Mouse (Mus musculus) thymus, adult 2 months (tissue): ENCODE data around the gene Nuak2. TPM values are rescaled to one million over a fixed set of nuclear protein-coding genes. Genes with fewer than 3 reads are reported as not detected.

Experiments used
- DNase-seq: peaks from one replicate; pipeline ENCODE4 v3.0.0; 2021
- H3K27ac ChIP-seq: fragments of 200-500 bp; 2 replicates; pipeline ENCODE4 v1.5.1; 2012; ENCODE audit warnings: low read length, control low read depth; ENCODE audit not compliant: control insufficient read depth, insufficient read depth
- H3K27me3 ChIP-seq: fragments of 200-500 bp; 2 replicates; pipeline ENCODE4 v1.6.1; 2012; ENCODE audit warnings: mild to moderate bottlenecking, low read length, moderate library complexity, mixed read lengths; ENCODE audit not compliant: control insufficient read depth, insufficient read depth
- H3K36me3 ChIP-seq: fragments of 200-500 bp; 2 replicates; pipeline ENCODE4 v1.6.1; 2012; ENCODE audit warnings: mild to moderate bottlenecking, low read length, moderate library complexity; ENCODE audit not compliant: control insufficient read depth, insufficient read depth
- H3K4me1 ChIP-seq: fragments of 200-500 bp; replicated peaks from 2 replicates; pipeline ENCODE4 v1.6.1; 2012; ENCODE audit warnings: low read length; ENCODE audit not compliant: control insufficient read depth, insufficient read depth
- H3K4me3 ChIP-seq: fragments of 200-500 bp; 2 replicates; pipeline ENCODE4 v1.5.1; 2012; ENCODE audit warnings: mild to moderate bottlenecking, low read length, control low read depth, moderate library complexity; ENCODE audit not compliant: control insufficient read depth, insufficient read depth
- CTCF ChIP-seq: fragments of 200-500 bp; IDR thresholded peaks from 2 replicates; pipeline ENCODE4 v1.5.1; 2012; ENCODE audit warnings: mild to moderate bottlenecking, control low read depth, low read length, moderate library complexity, borderline replicate concordance; ENCODE audit not compliant: control insufficient read depth, poor library complexity, insufficient read depth; ENCODE audit errors: extremely low read depth
- POLR2A ChIP-seq: fragments of 200-500 bp; IDR thresholded peaks from 2 replicates; pipeline ENCODE4 v1.6.1; 2012; ENCODE audit warnings: mild to moderate bottlenecking, low read length, control low read depth, moderate library complexity; ENCODE audit not compliant: control insufficient read depth, poor library complexity, insufficient read depth; ENCODE audit errors: extremely low read depth
- WGBS: fragments of 180-500 bp; shearing (Covaris S2); methylation state at CpG from one replicate; pipeline ENCODE4 v1.1.7; 2018; 5-methylcytosine and 5-hydroxymethylcytosine counted together
- polyA plus RNA-seq: library from polyadenylated mRNA; depleted of rRNA; stranded (reverse); fragments of >200 nt; gene quantifications from 2 replicates; pipeline ENCODE4 v1.2.3, GENCODE M21; 2012

Gene Nuak2
- polyA plus RNA-seq, 1 experiment, result 5.6 TPM

DNA sequence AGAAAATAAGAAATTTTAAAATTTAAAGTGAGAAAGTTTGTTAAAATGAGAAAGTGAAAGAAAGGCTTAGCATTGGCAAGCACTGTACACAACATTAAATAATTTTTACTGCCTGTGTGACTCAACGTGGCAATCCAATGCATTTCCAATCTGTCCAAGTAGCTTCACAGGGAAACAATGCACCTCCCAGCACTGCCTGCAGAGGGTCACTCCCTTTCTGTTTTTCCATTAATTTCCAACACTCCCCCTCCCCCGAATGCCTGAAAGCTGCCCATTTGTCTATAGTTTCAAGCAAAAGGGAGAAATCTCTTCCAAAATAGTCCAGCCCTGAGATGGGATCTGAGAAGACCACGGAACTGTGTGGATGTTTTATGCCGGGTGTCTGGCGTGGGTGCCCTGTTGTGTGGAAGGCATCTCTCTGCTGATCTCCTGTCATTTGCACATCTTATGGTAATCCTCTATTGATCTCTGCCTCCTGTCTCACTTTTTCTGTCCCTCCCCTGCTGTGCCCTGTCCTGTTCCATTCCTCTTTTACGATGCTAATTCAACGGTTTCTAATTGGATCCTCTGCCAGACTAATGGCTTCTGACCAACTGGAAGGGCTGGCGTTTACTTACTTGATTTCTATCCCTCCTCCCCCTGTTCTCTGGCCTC is 34.3 kb upstream of the Nuak2 start:
- H3K27me3 ChIP-seq, result no peaks in the 10 kb centered on the region
- TF ChIP-seq POLR2A, result no peak
- no peak for TF ChIP-seq CTCF
- no peak for DNase-seq
- no peaks in the 10 kb centered on the region for H3K4me1 ChIP-seq
- H3K36me3 ChIP-seq, result no peaks in the 10 kb centered on the region
- H3K27ac ChIP-seq, result no peak overlapping the region
- H3K4me3 ChIP-seq, result no peak overlapping the region
- WGBS, result 76% methylated on average over 8 of the region's 8 CpGs

DNA sequence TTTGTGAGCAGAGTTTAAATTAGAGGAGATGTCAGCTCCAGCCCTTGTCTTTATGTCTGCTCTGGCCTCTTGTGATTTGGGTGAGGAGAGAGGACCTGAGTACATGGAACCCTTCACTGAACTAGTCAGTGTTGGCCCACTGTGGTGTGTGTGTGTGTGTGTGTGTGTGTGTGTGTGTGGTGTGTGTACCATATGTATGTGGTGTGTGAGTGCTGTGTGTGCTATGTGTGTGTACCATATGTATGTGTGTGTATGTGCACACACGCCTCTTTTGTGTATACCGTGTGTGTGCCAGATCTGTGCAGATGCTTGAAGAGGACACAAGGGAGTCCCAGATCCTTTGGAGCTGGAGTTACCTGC is 33.8 kb upstream of the Nuak2 start:
- no peak overlapping the region for H3K27ac ChIP-seq
- H3K4me3 ChIP-seq, result no peak overlapping the region
- no peaks in the 10 kb centered on the region for H3K36me3 ChIP-seq
- H3K4me1 ChIP-seq, result no peaks in the 10 kb centered on the region
- TF ChIP-seq POLR2A (no peak), CTCF (no peak)
- H3K27me3 ChIP-seq, result no peaks in the 10 kb centered on the region
- DNase-seq, result no peak
- WGBS, result 100% methylated on average over 2 of the region's 2 CpGs

DNA sequence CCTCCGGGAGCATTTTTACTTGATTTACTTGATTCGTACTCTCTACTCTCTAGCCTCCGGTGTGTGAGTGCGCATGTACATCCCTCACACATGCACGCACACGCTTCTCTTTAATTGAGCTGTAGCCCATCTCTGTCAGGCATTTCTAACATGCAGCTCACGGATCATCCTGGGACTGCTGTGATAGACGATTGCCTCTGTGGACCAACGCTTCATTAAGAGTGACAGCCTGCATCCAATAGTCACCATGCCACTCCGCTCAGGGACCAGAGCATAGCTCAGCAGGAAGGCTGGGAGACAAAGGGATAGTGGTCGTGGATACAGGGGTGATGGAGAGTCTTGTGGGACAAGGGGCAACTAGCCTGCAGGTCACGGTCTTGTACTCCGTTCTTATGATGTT is 32.9 kb upstream of the Nuak2 start:
- Histone ChIP-seq H3K36me3 (no peaks in the 10 kb centered on the region), H3K27ac (no peak overlapping the region), H3K27me3 (no peaks in the 10 kb centered on the region), H3K4me1 (no peaks in the 10 kb centered on the region), H3K4me3 (no peak overlapping the region)
- TF ChIP-seq CTCF (no peak), POLR2A (no peak)
- DNase-seq, result no peak
- 97% methylated on average over 13 of the region's 13 CpGs for WGBS

DNA sequence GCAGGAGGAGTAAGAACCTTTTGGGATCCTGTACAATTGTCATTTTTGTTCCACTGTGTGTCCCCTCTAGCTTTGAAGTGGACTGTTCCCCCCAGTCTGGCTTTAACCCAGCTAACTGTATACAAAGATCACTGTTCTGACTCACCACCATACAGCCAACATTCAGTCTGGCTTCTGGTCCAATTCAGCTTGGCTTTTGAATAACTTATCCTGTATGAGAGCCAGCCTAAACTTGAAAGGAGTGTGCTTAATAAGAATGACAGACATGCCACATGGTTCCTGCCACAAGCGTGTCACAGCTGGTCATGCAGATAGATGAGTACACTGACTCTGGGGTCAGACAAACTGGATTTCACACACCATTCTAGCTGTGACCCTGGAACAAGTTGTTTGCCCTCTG is 29.2 kb upstream of the Nuak2 start:
- H3K27ac ChIP-seq, result no peak overlapping the region
- no peaks in the 10 kb centered on the region for H3K27me3 ChIP-seq
- no peaks in the 10 kb centered on the region for H3K4me1 ChIP-seq
- 97% methylated on average over 1 of the region's 1 CpGs for WGBS
- no peak for DNase-seq
- H3K4me3 ChIP-seq, result no peak overlapping the region
- TF ChIP-seq CTCF (no peak), POLR2A (no peak)
- H3K36me3 ChIP-seq, result no peaks in the 10 kb centered on the region

DNA sequence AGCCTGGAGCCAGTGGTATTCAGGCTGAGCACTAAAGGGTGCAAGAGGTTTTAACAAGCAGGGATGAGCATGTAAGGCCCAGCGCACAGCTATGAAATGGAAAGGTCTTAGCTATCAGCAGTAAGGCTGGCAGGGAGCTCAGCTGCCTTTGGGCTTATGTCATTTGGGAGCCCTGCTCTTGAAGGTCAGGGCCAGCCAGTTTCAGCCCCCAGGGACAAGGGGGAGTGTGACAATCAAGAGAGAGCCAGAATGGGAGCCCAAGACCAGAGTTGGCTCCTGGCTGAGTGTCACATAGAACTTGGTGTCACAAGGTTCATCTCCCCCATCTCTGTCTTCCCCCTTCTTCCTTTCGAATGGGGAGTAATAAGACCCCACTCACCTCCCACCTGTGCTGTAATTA is 28.5 kb upstream of the Nuak2 start:
- H3K27ac ChIP-seq, result no peak overlapping the region
- no peaks in the 10 kb centered on the region for H3K36me3 ChIP-seq
- no peaks in the 10 kb centered on the region for H3K4me1 ChIP-seq
- no peaks in the 10 kb centered on the region for H3K27me3 ChIP-seq
- no peak for TF ChIP-seq CTCF
- TF ChIP-seq POLR2A, result no peak
- WGBS, result 86% methylated on average over 2 of the region's 2 CpGs
- DNase-seq, result no peak
- H3K4me3 ChIP-seq, result no peak overlapping the region

DNA sequence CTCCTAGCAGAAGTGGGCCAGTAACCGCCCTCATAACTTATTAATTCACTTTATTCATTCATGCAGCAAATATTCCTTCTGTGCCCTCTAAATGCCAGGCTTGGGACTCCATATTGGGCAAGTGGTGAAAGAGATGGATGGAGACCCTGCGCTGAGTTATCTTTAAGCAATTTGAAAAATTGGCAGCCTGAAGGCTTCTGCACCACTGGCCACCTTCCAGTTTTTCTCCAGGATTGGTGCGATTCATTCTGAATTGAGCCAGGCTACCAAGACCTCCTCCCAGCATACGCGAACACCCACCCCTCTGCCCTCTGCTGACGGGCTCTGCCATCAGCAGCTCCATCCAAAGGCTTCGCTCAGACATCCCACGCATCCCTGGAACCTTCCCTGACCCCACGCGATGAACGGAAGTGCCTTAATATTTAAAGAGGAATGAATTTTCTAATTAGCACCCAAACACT is 27.9 kb upstream of the Nuak2 start:
- H3K4me3 ChIP-seq, result no peak overlapping the region
- H3K27me3 ChIP-seq, result no peaks in the 10 kb centered on the region
- H3K4me1 ChIP-seq, result no peaks in the 10 kb centered on the region
- H3K27ac ChIP-seq, result no peak overlapping the region
- 89% methylated on average over 11 of the region's 11 CpGs for WGBS
- TF ChIP-seq POLR2A (no peak), CTCF (no peak)
- no peaks in the 10 kb centered on the region for H3K36me3 ChIP-seq
- DNase-seq, result no peak

DNA sequence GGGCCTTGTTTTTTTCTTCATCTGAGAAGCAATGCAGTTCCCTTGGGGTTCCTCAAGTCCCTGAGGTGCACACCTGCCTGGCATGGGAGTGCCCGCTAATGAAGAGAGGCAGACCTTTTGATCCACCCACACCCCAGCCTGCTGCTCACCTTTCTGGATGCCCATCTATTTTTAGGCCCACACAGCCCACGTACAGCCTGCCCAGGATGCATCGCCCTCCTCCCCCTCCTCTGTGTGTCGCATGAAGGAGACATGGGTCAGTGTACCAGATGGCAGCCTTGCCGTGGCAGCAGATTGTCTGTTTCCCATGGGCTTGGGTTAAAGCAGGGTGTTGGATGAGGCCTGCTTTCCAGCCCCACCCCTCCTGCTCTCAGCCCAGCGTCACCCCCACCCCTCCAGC is 26.0 kb upstream of the Nuak2 start:
- Histone ChIP-seq H3K27ac (no peak overlapping the region), H3K27me3 (no peaks in the 10 kb centered on the region), H3K4me3 (no peak overlapping the region), H3K4me1 (no peaks in the 10 kb centered on the region), H3K36me3 (no peaks in the 10 kb centered on the region)
- no peak for TF ChIP-seq POLR2A
- no peak for TF ChIP-seq CTCF
- WGBS, result 92% methylated on average over 6 of the region's 6 CpGs
- DNase-seq, result no peak
